Mouse (Mus musculus): ENCODE data around the gene Grip1. TPM values are rescaled to one million over a fixed set of nuclear protein-coding genes. Genes with fewer than 3 reads are reported as not detected.

The Grip1 gene
- total RNA-seq, 2 experiments from 2014 or later: not detected

DNA sequence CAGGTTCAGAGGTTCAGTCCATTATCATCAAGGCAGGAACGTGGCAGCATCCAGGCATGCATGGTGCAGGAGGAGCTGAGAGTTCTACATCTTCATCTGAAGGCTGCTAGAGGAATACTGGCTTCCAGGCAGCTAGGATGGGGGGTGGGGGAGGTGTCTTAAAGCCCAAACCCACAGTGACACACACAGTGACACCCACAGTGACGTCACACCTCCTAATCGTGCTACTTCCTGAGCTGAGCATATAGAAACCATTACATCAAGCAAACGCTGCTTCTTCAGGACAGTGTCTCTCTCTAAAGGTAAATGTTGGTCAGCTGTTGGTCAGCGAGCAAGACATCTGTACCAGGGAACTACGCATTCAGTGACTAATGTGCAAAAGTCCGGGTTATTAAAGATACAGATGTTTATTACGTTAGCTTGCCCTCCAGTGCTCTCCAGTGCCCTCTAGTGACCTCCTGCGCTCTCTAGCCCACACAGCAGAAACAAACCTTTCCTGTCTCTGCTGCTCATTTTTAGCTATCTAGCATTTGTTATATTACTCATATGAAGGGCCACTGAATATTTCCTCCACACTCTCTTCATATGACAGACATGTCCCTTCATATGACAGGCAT, 156.8 kb downstream of the Grip1 start:
- Histone ChIP-seq H3K27ac (no peak overlapping the region), H3K4me3 (peak overlapping the region; percentile 55)
- intact Hi-C loops (cut with DNase I): no loop called here
- peak; percentile 22 for DNase-seq
- TF ChIP-seq CTCF (IDR thresholded peaks at IDR 0.05): peak; percentile 63

DNA sequence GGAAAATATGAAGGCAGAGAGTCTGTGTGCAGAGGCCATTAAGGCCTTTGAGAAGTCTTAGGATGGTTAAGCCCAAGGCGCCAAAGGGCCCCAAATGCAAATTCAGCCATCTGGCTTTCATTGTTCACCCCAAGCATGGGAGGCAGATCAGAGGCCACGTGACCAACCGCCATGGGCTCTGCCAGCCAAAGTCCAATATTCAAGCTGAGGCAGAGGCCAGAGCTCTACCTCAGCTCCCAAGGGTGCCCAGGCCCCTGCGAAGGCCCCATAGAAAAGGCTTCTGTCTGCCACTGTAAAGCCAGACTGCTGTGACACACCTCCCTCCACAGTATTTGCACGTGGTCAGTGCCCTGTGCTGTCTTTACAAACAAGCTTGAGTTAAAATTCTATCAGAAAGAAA, 158.4 kb downstream of the Grip1 start:
- no peak overlapping the region for H3K4me3 ChIP-seq
- no peak for TF ChIP-seq CTCF (IDR thresholded peaks at IDR 0.05)
- DNase-seq: no peak
- intact Hi-C loops (cut with DNase I): no loop called here
- no peak overlapping the region for H3K27ac ChIP-seq

DNA sequence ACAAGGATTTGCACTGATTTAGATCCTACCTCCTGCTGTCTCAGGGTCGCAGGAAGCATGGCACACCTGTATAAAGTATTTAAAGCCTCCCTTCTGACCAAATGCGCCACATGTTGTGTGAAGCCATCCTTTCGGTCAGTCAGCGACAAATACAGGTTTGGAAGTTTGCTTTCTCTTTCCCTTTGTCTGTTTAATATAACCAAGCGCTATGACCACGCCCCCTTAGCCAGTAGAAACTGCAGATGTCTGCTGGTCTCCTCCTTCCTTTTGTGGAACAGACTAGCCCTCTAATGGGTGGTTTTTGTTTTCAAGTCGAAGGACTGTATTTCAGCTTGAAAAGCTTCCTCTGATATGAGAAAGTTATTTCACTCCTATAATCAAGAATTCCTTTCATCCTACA, 161.1 kb downstream of the Grip1 start:
- intact Hi-C loops (cut with DNase I): no loop called here
- no peak overlapping the region for H3K27ac ChIP-seq

DNA sequence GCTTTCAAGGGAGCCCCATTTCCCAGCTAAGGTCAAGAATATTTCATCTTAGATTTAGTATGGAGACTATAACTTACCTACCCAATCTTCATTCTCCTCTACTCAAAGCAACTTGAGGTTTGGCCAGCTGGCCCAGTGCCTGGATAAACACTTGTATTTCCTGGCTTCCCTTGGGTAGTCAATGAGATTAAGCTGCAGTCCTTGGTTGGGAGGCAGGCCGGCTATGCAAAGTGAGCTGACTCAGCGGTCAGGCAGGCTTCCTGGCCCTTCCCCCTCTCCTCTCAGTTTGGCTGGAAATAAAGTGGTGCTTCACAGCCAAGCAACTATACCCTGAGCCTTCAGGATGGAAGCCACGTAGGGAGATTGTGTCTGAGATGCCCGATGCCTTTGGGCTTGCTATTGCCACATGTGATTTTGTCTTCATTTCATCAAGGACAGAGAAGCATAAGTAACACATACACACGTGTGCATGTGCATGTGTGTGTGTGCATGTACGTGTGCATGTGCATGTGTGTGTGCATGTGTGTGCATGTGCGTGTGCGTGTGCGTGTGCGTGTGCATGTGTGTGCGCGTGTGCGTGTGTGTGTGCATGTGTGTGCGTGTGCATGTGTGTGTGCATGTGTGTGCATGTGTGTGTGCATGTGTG, 161.7 kb downstream of the Grip1 start:
- peak; percentile 47 for DNase-seq
- intact Hi-C loops (cut with DNase I): no loop called here
- no peak for TF ChIP-seq CTCF (IDR thresholded peaks at IDR 0.05)
- no peak overlapping the region for H3K27ac ChIP-seq
- no peak overlapping the region for H3K4me3 ChIP-seq

More for the DNA sequence above, 161.1 kb downstream of the Grip1 start:
- DNase-seq: no peak
- no peak for TF ChIP-seq CTCF (IDR thresholded peaks at IDR 0.05)
- peak overlapping the region; percentile 51 for H3K4me3 ChIP-seq

DNA sequence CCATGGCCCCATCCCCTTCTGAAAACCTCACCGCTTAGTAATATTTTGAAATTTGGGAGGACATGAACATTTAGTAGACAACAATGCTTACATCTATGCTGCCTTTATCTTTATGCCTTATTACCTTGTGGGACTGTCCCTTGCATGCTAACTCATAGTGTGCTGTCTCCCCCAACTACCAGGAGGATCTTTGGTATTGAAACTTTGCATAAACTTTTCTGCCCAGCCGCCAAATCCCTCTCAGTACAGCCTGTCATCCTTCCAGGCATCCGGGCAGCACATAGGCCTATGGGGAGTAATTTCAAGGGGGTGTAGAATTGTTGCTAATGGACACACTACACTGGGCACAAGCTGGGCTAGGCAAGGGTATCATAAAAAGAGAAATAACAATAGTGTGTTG, 162.4 kb downstream of the Grip1 start:
- Histone ChIP-seq H3K4me3 (no peak overlapping the region), H3K27ac (no peak overlapping the region)
- no peak for TF ChIP-seq CTCF (IDR thresholded peaks at IDR 0.05)
- no peak for DNase-seq
- intact Hi-C loops (cut with DNase I): no loop called here

DNA sequence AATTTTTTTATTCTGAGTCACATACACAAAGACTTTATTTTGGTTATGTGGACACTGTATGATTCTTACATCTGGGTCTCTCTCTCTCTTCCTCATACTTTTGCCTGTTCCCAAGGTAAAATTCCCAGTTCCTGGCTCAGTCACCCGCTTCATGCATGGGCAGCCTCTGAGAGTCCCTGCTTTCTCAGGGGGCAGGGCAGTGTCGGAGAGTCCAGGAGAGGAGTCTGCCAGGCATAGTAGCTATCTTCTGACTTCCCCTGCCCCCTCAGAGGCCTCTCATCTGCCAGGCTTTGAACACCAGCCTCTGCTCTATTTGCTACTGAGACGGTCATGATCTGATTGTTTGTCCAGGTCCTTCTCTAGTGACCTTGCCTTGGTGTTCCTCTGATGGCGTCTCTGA, 175.0 kb downstream of the Grip1 start:
- intact Hi-C loops (cut with DNase I): no loop called here
- TF ChIP-seq CTCF (IDR thresholded peaks at IDR 0.05): no peak
- Histone ChIP-seq H3K27ac (no peak overlapping the region), H3K4me3 (no peak overlapping the region)
- DNase-seq: no peak

DNA sequence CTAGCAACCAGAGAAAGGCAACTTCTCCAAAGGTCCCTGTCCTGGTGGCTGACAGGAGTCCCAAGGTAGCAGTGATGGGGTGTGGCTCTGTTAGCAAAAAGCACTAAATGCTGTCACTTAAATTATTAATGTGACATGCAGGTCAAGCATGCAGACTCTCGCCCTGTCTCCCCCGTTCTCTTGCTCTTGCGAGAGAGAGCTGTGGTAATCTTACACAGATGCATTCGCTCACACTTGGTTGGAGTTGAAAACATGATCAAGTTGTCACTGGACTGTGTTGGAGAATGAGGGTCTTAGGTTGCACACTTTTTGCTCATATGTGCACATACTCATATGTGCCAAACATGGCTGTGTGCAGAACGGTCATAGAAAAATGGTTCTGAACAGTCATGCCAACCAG, 176.8 kb downstream of the Grip1 start:
- no peak overlapping the region for H3K27ac ChIP-seq
- intact Hi-C loops (cut with DNase I): no loop called here
- no peak for DNase-seq
- no peak for TF ChIP-seq CTCF (IDR thresholded peaks at IDR 0.05)
- H3K4me3 ChIP-seq: no peak overlapping the region

DNA sequence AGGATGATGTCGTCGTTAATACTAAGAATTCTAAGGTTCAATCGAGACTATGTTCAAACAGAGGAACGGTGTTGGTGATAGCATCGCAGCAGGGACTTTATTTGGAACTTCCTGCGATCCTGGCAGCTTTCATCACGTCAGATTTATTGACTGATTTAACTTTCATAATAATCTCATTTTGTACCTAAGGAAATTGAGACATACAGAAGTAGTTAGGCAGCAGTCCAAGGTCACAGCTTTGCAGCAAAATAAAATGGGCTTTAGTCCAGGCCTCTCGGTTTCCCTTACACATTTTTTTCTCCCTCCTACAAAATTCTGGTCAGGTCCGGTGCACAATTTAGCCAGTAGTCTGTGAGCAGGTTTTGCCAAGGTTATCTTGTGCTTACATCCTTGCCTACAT, 178.3 kb downstream of the Grip1 start:
- Histone ChIP-seq H3K4me3 (no peak overlapping the region), H3K27ac (no peak overlapping the region)
- no peak for DNase-seq
- TF ChIP-seq CTCF (IDR thresholded peaks at IDR 0.05): no peak
- intact Hi-C loops (cut with DNase I): no loop called here

DNA sequence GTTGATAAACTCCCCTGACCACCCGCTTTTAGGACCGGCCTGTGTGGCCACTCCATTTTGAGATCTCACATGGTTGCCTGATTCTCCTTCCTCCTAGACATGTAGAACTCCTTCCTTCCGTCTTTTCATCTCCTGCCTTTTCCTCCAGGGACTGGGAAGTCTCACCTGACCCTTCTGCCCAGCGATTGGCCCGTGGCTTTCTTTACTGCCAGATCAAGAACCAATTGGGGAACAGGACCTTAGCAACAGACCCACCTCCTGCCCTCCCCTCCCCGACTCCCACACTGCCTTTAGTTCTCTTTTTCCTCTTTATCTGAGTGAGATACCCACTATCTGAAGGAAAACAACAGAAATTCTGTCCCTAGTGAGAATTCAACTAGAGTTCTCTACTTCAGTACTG, 180.9 kb downstream of the Grip1 start:
- no peak for TF ChIP-seq CTCF (IDR thresholded peaks at IDR 0.05)
- H3K27ac ChIP-seq: no peak overlapping the region
- intact Hi-C loops (cut with DNase I): no loop called here
- H3K4me3 ChIP-seq: no peak overlapping the region
- DNase-seq: no peak

DNA sequence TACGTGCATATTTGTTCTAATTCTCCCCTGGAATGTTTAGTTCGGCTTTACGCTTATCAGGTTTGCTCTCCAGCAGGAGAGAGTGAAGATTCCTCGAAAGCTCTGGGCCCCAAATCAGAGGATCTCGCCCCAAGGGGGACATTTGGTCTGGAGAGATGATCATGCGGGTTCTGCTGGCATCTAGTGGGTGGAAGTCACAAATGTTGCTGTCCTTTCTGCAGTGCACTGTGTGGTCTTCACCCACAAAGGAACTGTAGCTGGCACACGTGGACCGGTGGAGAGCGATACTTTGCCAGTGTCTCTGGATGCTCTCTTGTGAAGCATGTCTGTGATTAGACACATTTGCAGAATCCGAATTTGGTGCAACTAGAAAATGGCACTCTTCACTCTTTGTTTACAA, 186.9 kb downstream of the Grip1 start:
- Histone ChIP-seq H3K27ac (no peak overlapping the region), H3K4me3 (no peak overlapping the region)
- TF ChIP-seq CTCF (IDR thresholded peaks at IDR 0.05): peak; percentile 16; the same call in 1 of the 2 replicates
- no peak for DNase-seq
- intact Hi-C loops (cut with DNase I): no loop called here

DNA sequence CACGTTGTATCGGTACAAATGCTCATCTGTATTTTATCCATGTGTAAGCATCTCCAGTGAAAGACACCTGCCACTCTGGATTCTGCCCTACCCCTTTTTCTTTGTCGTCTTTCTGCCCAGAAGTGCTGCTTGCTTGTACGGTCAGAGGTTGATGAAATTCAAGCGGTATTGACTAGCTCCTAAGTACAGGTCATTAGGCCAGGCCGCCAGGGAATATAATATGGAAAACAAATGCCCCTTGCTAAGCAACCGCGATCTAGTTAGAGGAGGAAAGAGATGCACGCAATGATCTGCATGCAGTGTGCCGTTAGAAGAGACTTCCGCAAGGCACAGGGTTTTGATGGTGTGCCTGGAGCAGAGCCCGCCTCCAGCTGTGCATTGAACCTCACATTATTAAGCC, 187.4 kb downstream of the Grip1 start:
- no peak for DNase-seq
- intact Hi-C loops (cut with DNase I): no loop called here
- no peak for TF ChIP-seq CTCF (IDR thresholded peaks at IDR 0.05)

DNA sequence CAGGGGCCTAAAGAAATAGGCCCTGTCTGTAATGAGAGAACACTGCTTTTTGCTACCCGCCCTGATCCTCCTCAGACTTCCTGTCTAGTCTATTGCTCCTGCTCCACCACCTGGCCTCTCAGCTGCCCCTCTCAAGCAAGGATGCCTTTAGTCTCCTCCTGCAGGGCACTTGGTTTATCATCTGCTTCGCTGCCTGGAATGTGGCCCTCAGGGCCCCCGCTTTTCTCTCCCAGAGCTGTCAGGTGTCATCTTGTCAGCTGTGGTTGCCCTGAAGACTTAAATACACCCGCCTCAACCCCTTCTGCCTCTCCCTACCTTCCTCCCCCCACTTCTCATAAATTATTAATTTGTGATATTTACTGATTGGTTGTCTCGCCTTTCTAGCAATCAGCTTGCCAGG, 190.7 kb downstream of the Grip1 start:
- no peak overlapping the region for H3K27ac ChIP-seq
- no peak for DNase-seq
- intact Hi-C loops (cut with DNase I): no loop called here
- H3K4me3 ChIP-seq: no peak overlapping the region
- no peak for TF ChIP-seq CTCF (IDR thresholded peaks at IDR 0.05)

More for the DNA sequence above, 187.4 kb downstream of the Grip1 start:
- Histone ChIP-seq H3K4me3 (no peak overlapping the region), H3K27ac (no peak overlapping the region)

DNA sequence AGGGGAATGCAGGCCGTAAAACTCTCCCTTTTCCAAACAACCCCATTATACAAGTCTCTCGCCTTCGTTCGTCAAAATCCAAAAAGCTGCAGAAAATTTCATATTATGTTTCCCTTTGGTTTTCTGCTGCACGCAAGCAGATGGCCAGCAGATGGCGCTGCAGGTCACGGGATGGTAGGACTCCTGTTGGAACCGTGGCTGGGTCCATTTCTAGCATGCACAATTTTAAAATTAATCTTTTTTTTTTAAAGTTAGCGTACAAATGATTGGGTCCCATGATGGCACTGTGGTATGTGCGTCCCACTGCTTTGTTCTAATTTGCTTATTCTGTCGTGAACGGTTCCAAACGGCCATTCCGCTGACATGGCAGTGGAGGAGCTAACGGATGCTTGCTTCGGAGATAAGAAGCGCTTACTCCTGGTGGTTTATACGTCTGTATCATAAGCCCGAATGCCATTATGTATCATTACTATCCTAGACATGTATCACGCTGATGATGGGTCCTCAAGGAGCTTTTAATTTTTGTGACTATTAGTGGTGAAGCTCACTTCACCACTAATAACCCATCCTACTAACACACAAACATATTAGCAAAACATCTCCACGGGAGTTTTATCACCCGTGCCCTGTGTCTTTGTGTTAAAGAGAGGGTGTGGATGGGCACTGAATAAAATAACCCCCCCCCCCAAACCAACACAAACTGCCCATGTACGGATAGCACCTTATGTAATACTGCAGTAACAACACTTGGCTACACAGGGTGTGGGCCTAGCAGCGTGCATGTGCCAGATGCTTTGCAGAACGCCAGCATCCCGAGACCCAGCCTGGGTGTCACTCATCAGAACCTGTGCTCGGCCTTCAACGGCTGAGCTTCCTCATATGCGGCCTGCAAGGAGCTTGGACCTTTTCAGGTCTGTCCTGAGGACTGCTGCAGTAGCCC, 193.1 kb downstream of the Grip1 start:
- intact Hi-C loops (cut with DNase I): loop anchor here (5.0 kb wide), 1 partner anchor 481 kb away; no protein-coding TSS in a partner anchor
- TF ChIP-seq CTCF (IDR thresholded peaks at IDR 0.05): peak; percentile 84
- no peak overlapping the region for H3K4me3 ChIP-seq
- H3K27ac ChIP-seq: no peak overlapping the region
- peak; percentile 55 for DNase-seq
